Mouse (Mus musculus): ENCODE data around the gene Gtf2h3.
A peak's percentile ranks its signal among the peaks of the same experiment; 100 is the strongest.
"Not testable (repeated sequence)": the region's sequence is repeated elsewhere in the genome, so short reads cannot be mapped to it uniquely, and the experiment has no call there.

Gtf2h3 gene

DNA sequence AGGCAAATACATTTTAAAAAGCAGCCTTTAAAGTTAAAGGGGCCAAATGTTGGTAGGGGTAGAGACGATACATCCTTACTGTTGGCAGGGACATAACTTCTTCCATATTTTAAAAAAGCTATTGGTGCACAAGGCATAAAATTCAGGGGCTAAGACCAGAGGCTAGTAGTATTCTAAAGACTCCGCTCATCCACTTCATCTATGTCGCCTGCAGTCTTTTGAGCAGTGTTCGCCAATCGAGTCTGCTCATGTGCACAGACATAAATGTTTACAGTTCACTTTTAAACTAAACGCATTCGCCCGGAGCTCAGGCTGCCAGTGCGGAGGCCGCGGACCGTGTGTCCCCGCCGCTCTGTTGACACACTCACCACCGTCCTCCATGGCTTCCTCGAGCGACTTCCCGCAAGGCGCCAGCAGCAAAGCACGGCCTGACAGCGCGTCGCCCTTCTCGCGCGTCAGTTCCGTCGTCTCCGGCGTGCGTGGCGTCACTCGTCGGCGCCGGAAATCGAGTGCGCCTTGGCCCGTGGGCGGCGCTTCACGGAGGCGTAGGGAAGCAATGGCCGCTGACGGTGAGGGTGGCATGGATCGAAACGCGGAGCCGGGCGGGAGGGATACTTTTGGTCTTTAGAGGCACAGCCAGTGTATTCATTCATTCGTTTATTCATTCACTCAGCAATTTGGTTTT is at the start of gene Gtf2h3, which contains the start of gene Eif2b1:
Gene Gtf2h3, plus strand, starts transcription at position 508 of the 685 bp plus-strand sequence.
Gene Eif2b1, minus strand, starts transcription at position 499 of the 685 bp plus-strand sequence.
- DNase-seq (ENCODE audit: low spot score in 2 of 2): peak; percentile 85 to 91

DNA sequence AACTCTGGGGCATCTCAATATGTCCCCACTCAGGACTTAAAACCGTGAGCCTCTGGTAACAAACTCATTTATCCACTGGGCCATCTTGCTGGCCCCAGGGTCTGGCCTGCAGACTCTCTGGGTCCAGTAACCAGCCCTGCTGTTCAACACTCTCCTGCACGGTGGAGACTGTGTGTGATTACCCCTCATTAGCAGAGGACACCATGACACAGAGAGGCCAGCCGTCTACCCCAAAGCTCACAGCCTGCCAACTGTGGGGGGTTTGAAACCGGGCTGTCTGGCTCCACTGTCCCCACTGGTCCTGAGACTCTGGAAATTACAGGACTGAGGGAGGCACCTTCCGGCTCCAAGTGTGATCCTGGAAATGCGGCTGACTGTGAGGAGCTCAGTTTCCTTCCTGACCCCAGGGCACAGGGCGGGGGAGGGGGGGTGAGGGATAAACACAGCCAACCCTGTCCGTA is 49.7 kb upstream of the Gtf2h3 start:
- DNase-seq (ENCODE audit: low spot score in 2 of 2): no peak

DNA sequence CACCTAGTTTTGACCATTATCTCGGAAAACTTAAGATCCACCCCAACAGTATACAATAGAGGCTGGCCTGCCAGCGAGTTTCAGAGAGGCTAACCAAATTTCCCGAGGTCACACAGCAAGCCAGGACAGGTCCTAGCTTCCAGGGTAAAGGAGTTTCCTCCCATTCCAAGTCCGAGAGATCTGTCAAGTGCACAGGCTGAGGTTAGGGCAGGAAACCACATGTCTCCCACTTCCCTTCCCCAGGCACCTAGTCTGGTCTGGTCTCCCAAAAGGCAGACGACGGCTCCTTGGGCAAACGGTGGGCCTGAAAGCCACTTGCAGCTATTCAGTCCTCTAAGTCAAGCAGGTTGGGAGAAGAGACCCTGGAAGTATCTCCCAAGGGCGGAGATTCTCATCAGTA is 49.2 kb upstream of the Gtf2h3 start:
- no peak for DNase-seq (ENCODE audit: low spot score in 2 of 2)

DNA sequence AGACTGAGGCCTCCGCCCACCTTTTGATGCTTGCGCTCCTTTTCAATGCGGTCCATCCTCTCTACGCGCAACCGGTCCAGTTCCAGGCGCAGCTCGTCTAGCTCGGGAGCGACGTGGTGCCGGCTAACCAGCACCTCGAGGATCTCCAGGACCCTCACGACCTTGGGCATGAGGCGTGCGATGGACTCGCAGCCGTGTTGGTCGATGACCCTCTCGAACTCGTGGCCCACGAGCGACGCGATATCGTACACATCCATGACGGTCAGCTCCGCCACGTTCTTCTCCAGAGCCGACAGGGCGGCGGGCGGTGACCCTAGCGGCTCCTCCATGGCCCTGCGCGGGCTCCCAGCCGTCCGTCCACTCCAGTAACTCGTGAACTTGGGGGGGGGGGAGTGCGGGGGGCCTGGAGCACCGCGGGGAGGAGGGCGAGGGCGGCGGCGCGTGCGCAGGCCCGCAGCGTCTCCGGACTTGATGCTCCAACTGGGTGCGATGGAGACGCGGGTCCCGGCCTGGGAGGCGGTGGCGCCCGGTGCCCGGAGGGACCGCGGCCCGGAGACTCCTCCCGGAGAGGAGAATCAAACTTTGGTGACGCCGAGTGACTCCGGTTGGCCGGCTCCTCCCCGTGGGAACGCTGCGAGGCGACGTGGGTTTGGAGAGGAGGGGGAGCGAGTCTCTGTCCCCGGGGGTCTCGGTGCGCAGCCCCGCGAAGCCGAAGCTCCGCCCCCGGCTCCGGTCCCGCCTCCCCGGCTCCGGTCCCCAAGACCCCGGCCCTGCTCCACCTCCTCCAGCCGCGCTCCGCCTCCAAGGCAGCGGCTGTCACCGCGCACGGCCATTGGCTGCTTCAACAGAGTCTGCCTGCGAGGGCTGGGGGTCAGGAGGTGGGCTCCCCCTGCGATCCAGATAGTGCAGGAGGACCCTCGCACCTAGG is 48.0 kb upstream of the Gtf2h3 start, which contains the start of gene Rilpl1:
Gene Rilpl1, minus strand, starts transcription at position 737 of the 928 bp plus-strand sequence.
- DNase-seq (ENCODE audit: low spot score in 2 of 2): peak; percentile 74 to 79

DNA sequence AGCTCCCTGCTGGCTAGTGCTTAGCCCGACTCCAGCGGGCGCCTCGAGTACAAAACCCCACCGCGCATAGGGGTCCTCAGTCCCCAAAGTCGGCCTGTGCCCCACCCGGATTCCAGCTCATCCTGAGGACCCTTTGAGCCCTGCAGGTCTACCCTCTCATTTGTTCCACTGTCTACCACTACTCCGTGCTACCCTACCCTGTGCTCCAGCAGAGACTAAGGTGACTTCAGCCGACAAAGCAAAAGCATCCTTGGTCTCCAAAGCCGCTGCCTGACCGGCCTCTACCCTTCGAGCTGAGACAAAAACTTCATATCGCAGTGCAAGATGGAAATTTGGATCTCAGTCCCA is 47.4 kb upstream of the Gtf2h3 start:
- no peak for DNase-seq (ENCODE audit: low spot score in 2 of 2)

DNA sequence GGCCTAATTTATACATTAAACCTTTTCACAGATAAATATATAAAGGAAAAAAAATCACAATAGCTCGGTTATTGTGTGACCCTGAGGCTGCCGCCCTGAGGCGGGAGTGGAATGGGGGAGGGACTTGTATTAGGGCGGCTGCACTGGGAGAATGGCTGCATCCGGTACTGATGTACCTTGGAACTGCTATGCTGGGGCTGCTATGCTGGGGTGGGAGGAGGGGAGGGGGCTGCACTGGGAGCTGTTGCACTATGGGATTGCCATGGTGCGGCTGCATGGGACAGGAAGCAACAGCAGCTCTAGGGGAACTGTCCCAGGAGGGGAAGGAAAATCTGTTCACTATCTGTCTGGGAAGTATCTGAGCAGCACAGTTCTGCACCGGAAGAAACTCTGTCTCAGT is 46.5 kb upstream of the Gtf2h3 start:
- DNase-seq (ENCODE audit: low spot score in 2 of 2): no peak

DNA sequence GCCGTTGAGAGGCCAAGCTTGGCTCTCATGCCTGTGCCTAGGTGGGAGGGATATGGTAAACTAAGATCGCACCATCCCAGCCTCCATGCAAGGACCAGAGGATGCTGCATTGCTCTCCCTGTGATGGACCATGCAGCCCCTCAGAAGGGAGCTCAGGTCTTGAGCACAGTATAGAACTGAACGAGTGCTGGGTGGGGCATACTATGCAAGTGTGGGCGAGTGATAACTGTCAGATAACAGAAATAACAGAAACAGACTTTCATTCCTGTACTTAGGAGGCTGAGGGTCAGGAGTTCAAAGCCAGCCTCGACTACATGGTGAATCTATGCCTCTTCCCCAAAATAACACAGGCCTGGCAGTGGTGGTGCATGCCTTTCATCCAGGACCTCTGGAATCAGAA is 43.9 kb upstream of the Gtf2h3 start:
- no peak for DNase-seq (ENCODE audit: low spot score in 2 of 2)

DNA sequence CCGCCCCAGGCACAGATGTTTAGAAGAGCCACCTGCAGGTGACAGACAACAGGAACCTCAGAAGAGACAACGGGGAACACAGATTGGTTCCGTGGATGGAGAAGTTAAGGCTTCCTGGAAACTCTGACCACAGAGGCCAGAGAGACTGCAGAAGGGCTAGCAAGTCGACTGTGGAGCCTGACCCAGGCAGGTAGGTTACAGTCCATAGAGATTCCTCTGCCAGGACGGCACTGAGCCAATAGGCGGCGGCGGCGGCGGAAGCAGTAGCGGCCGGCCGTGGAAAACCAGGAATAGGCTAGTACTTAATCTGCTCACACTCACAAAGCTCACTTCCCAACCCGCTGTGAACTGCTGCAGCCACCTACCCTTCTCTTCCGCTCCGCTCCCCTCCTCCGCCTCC is 42.2 kb upstream of the Gtf2h3 start:
- no peak for DNase-seq (ENCODE audit: low spot score in 2 of 2)

DNA sequence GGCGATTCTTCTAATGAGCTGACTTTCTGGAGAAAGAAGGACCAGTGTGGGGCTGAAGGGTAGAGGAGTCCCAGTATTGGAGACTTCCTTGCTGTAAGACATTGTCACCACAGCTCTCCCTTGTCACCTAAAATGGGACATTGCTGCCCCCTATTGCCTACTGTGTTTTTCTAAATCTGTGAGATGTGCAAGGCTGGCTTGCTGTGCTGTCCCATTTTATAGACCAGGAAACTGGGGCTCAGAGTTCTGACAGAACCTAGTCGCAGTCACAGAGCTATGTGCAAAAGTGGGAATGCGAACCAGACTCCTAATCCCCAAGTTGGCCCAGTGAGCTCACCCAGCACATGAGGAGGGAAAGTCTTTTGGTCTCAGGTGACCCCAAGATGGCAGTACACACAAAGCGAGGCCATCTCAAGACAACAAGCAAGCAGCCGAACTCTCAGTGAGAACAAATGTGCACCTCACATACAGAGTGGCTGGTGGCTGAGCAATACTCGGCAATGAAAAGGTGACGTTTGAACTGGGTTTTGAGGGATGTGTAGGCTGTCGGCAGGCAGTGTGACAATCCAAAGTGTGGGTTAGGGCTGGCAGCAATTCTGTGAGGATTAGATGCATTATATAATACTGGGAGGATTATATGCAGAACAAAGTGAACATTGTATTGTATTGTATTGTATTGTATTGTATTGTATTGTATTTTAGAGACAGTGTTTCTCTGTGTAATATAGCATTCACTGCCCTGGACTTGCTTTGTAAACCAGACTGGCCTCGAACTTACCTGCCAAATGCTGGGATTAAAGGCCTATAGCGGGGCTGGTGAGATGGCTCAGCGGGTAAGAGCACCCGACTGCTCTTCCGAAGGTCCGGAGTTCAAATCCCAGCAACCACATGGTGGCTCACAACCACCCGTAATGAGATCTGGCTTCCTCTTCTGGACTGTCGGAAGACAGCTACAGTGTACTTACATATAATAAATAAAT is 39.8 kb upstream of the Gtf2h3 start:
- peak; percentile 62 to 76 for DNase-seq (ENCODE audit: low spot score in 2 of 2)

DNA sequence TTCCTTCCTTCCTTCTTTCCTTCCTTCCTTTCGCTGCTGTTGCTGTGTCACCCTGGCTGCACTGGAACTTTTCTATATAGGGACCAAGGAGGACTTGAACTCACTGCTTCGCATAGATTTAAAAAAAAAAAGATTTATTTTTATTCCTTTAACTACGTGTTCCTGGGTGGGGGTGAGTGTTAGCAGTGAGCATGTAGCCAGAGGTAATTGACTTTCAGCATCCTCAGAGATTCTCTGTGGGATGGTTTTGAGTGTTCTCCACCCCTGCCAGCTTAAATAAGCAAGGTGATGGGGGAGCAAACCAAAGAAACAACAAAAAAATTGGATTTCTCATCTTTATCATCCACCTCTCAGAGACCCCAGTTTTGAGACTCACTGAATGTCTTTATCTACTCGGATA is 39.0 kb upstream of the Gtf2h3 start:
- no peak for DNase-seq (ENCODE audit: low spot score in 2 of 2)

DNA sequence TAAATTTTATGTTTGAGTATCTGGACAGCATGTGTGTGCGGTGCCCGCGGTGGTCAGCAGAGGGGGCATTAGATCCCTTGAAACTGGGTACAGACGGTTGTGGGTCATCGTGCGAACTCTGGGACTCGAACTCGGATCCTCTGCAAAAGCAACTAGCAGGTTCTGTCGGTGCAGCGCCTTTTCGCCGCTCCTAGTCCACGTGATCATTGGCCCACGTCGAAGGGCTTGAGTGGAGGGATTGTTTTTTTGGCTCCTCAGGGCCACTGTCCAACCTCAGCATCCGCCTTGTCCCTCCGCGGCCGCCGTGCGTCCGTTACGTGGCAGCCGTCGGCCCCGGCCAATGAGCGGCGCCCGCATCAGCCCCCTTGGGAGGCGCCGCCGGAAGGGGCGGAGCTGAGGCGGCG is 38.6 kb upstream of the Gtf2h3 start, which contains the start of gene Tmed2:
Gene Tmed2, plus strand, starts transcription at position 313 of the 404 bp plus-strand sequence.
- DNase-seq (ENCODE audit: low spot score in 2 of 2): peak; percentile 90 to 92

DNA sequence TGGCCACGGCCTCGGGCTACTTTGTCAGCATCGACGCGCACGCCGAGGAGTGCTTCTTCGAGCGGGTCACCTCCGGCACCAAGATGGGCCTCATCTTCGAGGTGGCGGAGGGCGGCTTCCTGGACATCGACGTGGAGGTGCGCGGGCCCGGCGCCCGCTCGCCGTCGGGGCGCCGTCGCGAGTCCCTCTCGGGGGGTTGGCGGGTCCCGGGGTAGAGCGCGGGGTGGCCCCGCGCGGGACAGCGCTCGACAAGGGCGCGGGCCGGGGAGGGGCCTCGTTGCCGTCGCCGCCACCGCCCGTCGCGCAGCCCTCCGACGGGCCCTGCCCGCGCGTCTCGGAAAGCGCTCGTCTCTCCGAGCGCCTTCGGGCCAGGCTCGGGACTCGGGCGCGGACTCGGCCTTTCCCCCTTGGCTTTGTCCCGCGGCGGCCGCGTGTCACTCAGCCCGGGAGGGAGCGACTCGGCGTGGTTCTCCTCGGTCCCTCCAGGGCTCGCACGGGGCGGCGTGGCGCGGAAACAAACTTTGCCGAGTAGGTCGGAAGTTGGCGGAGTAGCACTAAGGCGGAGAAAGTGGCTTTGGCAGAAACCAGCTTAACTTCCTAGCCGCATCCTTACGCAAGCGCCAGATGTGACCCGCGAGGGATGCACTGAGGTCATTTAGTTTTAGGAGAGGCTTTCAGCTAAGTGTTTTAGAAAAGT is 37.9 kb upstream of the Gtf2h3 start:
- peak; percentile 60 to 61 for DNase-seq (ENCODE audit: low spot score in 2 of 2)

DNA sequence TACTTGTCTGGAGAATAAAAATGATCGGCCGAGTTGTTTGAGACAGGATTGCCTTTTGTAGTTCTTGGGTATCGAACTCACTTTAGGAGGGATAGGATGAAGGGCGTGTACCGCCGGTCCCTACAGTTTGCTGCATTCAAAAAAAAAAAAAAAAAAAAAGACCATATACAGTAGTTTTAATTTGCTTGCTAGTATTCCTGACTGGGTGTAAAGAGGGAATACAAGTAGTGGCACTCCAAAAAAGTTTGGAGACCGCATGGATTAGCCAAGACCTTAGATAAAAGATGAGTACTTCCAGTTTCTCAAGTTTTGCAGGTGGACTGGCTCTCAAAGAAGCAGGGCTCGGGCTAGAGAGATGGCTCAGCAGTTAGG is 37.4 kb upstream of the Gtf2h3 start:
- DNase-seq (ENCODE audit: low spot score in 2 of 2): no peak

DNA sequence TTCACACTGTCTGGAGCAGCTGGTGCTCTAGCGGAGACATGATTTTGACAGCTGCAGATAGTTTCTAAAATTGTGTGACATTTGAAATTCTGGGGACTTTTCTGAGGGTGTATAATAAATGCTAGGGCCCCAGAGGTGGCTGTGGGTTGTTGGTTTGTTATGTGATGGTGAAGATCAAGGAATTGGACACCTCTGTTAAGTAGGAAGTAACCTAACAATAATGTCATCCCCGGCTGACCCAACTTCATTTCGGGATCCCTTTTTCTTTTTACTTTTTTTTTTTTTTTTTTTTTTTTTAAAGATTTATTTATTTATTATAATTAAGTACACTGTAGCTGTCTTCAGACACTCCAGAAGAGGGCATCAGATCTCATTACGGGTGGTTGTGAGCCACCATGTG is 28.2 kb upstream of the Gtf2h3 start:
- DNase-seq (ENCODE audit: low spot score in 2 of 2): not testable (repeated sequence)

DNA sequence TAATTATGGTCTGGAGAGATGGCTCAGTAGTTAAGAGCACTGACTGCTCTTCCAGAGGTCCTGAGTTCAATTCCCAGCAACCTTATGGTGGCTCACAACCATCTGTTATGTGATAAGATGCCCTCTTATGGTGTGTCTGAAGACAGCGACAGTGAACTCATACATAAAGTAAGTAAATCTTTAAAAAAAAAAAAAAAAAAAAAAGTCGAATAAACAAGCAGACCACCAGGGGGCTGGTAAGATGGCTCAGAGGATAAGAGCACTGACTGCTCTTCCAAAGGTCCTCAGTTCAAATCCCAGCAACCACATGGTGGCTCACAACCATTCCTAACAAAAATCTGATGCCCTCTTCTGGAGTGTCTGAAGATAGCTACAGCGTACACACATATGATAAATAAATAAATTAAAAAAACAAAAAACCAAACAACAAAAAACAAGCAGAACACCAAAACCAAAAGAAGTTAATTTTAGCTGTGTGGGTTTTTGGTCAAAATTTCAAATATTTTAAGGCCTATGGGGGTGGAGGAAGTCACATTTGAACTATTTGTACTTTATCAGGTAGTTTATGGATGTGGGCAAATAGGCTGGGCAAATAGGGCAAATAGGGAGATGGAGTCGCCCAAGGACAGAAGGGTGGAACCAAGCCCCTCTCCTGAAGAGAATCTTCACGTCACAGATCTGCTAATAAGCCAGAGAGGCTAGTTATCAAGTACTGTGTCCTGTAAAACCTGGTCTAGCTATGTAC is 27.4 kb upstream of the Gtf2h3 start:
- DNase-seq (ENCODE audit: low spot score in 2 of 2): not testable (repeated sequence)

DNA sequence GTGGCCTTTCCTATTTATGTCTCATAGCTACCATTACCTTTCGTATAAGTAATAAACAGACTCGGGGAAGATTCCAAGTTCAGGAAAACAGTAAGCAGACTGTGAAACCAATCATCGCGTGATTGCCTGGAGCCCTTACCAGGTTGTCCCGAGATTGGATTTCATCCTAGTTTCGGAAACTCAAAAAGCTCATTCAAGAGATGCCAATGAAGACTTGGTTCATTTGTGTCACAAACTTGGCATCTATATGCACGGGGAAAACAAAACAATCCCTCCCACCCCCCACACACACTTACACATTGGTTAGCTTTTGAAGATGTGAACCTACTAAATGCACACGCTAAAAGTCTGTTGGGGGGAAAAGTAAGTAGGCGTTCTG is 26.9 kb upstream of the Gtf2h3 start:
- no peak for DNase-seq (ENCODE audit: low spot score in 2 of 2)

DNA sequence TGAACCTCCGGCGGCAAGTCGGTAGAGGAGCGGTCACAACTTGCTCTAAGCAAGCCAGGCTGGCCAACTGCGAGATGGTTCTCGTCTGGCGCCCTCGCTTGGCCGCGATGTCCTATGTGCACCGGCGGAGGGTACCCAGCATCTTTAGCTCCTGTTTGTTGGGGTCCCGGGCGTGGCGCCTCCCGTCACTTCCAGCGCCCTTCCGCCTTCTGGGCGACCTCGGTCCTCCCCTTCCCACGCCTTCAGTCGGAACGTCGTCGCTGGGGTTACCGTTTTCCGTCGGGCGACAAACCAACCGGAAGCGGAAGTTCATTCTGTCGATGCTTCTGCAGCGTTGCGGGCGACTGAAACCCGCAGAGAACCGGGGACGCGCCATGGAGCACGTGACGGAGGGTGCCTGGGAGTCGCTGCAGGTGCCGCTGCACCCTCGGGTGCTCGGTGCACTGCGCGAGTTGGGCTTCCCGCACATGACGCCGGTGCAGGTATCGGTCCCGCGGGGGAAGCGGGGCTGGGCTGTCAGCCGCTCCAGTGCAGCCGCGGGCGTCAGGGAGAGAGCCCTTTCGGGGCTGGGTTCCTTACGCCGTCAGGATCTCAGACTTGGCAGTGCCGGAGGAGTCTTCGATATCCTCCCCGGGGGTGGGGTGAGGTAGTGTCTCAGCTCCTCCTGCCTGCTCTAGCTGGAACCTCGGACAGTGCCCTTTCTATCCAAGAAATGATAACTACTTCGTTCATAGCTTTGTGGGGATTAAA is 26.2 kb upstream of the Gtf2h3 start, which contains the start of gene Ddx55:
Gene Ddx55, plus strand, starts transcription at position 307 of the 750 bp plus-strand sequence.
- DNase-seq (ENCODE audit: low spot score in 2 of 2): peak; percentile 89 to 90

DNA sequence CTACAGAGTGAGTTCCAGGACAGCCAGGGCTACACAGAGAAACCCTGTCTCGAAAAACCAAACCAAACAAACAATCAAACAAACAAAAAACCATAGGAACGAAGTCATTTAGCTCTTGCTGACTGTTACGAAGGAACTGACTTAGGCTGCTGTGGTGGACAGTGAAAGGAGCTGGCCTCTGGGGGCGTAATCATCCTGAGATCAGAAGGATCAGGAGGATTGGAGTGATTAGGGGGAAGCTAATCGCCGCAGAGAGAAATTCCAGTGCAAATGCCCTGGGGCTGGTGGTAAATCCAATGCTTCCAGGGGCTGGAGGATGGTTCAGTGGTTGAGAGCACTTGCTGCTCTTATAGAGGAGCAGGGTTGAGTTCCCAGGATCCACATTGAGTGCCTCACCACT is 25.3 kb upstream of the Gtf2h3 start:
- no peak for DNase-seq (ENCODE audit: low spot score in 2 of 2)

DNA sequence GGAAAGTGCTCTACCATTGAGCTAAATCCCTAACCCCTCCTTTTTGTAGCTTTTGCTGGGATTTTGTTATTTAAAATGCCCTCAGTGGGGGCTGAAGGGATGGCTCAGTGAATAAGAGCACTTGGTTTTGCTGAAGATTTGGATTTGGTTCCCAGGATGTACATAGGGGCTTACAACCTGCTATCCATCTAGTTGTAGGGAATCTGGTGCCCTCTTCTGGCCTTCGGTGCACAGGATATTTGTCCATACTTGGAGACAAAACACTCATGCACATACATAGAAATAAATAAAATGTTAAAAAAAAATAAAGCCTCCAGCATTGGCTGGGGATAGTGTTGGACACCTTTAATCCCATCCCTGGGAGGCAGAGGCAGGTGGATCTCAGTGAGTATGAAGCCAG is 23.8 kb upstream of the Gtf2h3 start:
- DNase-seq (ENCODE audit: low spot score in 2 of 2): no peak

All from thymus, postnatal 10 days (tissue).